Mouse (Mus musculus): ENCODE measurements around the gene Atp2c2. TPM values are rescaled to one million over a fixed set of nuclear protein-coding genes. Genes with fewer than 3 reads are reported as not detected.

Atp2c2 gene
- polyA plus RNA-seq, 1 experiment = 0.02 TPM

- TF ChIP-seq MAX (IDR thresholded peaks at IDR 0.05) (no peak), MYOG (IDR thresholded peaks at IDR 0.05; ENCODE audit: control insufficient read depth, extremely low read depth, insufficient read length) (no peak), CTCF (IDR thresholded peaks at IDR 0.05; ENCODE audit: control insufficient read depth, insufficient read depth, insufficient read length) (no peak), MYOD1 (IDR thresholded peaks at IDR 0.05; ENCODE audit: control insufficient read depth, insufficient read length, low read depth) (peak; percentile 2), CEBPB (IDR thresholded peaks at IDR 0.05; ENCODE audit: low read depth) (peak; percentile 99), USF1 (IDR thresholded peaks at IDR 0.05; ENCODE audit: low read depth) (no peak)
- Histone ChIP-seq H3K79me2 (ENCODE audit: control insufficient read depth, insufficient read depth) (no peaks in the 10 kb centered on the region), H3K79me3 (ENCODE audit: low read depth) (no peaks in the 10 kb centered on the region), H3K36me3 (ENCODE audit: control insufficient read depth, insufficient read depth) (no peaks in the 10 kb centered on the region), H3ac (ENCODE audit: control insufficient read depth, insufficient read length, low read depth) (peak overlapping the region; percentile 60), H3K27me3 (ENCODE audit: control insufficient read depth, insufficient read depth, insufficient read length) (no peaks in the 10 kb centered on the region), H3K4me3 (ENCODE audit: insufficient read depth, poor library complexity, severe bottlenecking) (no peak overlapping the region)
Measured at GRCm38 (mm10) chr8:119715221-119715620, 15.4 kb downstream of the Atp2c2 start.

GRCm38 (mm10) chr8:119716730-119717299 is 17.0 kb downstream of the Atp2c2 start:
- Histone ChIP-seq H3K79me3 (ENCODE audit: low read depth) (no peaks in the 10 kb centered on the region), H3K4me3 (ENCODE audit: insufficient read depth, poor library complexity, severe bottlenecking) (no peak overlapping the region), H3ac (ENCODE audit: control insufficient read depth, insufficient read length, low read depth) (no peak overlapping the region), H3K79me2 (ENCODE audit: control insufficient read depth, insufficient read depth) (no peaks in the 10 kb centered on the region), H3K36me3 (ENCODE audit: control insufficient read depth, insufficient read depth) (no peaks in the 10 kb centered on the region), H3K27me3 (ENCODE audit: control insufficient read depth, insufficient read depth, insufficient read length) (no peaks in the 10 kb centered on the region)
- TF ChIP-seq MYOD1 (IDR thresholded peaks at IDR 0.05; ENCODE audit: control insufficient read depth, insufficient read length, low read depth) (no peak), CEBPB (IDR thresholded peaks at IDR 0.05; ENCODE audit: low read depth) (no peak), CTCF (IDR thresholded peaks at IDR 0.05; ENCODE audit: control insufficient read depth, insufficient read depth, insufficient read length) (no peak), MYOG (IDR thresholded peaks at IDR 0.05; ENCODE audit: control insufficient read depth, extremely low read depth, insufficient read length) (no peak), MAX (IDR thresholded peaks at IDR 0.05) (no peak), FOSL1 (IDR thresholded peaks at IDR 0.05; ENCODE audit: insufficient read depth, low read length, poor library complexity, severe bottlenecking) (no peak), USF1 (IDR thresholded peaks at IDR 0.05; ENCODE audit: low read depth) (no peak)

GRCm38 (mm10) chr8:119717765-119718164 is 18.0 kb downstream of the Atp2c2 start:
- Histone ChIP-seq H3K79me3 (ENCODE audit: low read depth) (no peaks in the 10 kb centered on the region), H3K36me3 (ENCODE audit: control insufficient read depth, insufficient read depth) (no peaks in the 10 kb centered on the region), H3K4me3 (ENCODE audit: insufficient read depth, poor library complexity, severe bottlenecking) (no peak overlapping the region), H3K27me3 (ENCODE audit: control insufficient read depth, insufficient read depth, insufficient read length) (no peaks in the 10 kb centered on the region), H3ac (ENCODE audit: control insufficient read depth, insufficient read length, low read depth) (no peak overlapping the region), H3K79me2 (ENCODE audit: control insufficient read depth, insufficient read depth) (no peaks in the 10 kb centered on the region)
- no peak for TF ChIP-seq FOSL1 (IDR thresholded peaks at IDR 0.05; ENCODE audit: insufficient read depth, low read length, poor library complexity, severe bottlenecking)
- TF ChIP-seq MYOD1 (IDR thresholded peaks at IDR 0.05; ENCODE audit: control insufficient read depth, insufficient read length, low read depth) = no peak
- no peak for TF ChIP-seq MAX (IDR thresholded peaks at IDR 0.05)
- no peak for TF ChIP-seq USF1 (IDR thresholded peaks at IDR 0.05; ENCODE audit: low read depth)
- no peak for TF ChIP-seq CTCF (IDR thresholded peaks at IDR 0.05; ENCODE audit: control insufficient read depth, insufficient read depth, insufficient read length)
- no peak for TF ChIP-seq CEBPB (IDR thresholded peaks at IDR 0.05; ENCODE audit: low read depth)
- no peak for TF ChIP-seq MYOG (IDR thresholded peaks at IDR 0.05; ENCODE audit: control insufficient read depth, extremely low read depth, insufficient read length)

- Histone ChIP-seq H3K36me3 (ENCODE audit: control insufficient read depth, insufficient read depth) (no peaks in the 10 kb centered on the region), H3K27me3 (ENCODE audit: control insufficient read depth, insufficient read depth, insufficient read length) (no peaks in the 10 kb centered on the region), H3K4me3 (ENCODE audit: insufficient read depth, poor library complexity, severe bottlenecking) (no peak overlapping the region), H3K79me2 (ENCODE audit: control insufficient read depth, insufficient read depth) (no peaks in the 10 kb centered on the region), H3K79me3 (ENCODE audit: low read depth) (no peaks in the 10 kb centered on the region), H3ac (ENCODE audit: control insufficient read depth, insufficient read length, low read depth) (no peak overlapping the region)
- TF ChIP-seq USF1 (IDR thresholded peaks at IDR 0.05; ENCODE audit: low read depth) (no peak), MYOG (IDR thresholded peaks at IDR 0.05; ENCODE audit: control insufficient read depth, extremely low read depth, insufficient read length) (no peak), MAX (IDR thresholded peaks at IDR 0.05) (no peak), CTCF (IDR thresholded peaks at IDR 0.05; ENCODE audit: control insufficient read depth, insufficient read depth, insufficient read length) (no peak), FOSL1 (IDR thresholded peaks at IDR 0.05; ENCODE audit: insufficient read depth, low read length, poor library complexity, severe bottlenecking) (no peak), CEBPB (IDR thresholded peaks at IDR 0.05; ENCODE audit: low read depth) (no peak), MYOD1 (IDR thresholded peaks at IDR 0.05; ENCODE audit: control insufficient read depth, insufficient read length, low read depth) (no peak)
Measured at GRCm38 (mm10) chr8:119719011-119719501, 19.2 kb downstream of the Atp2c2 start.

GRCm38 (mm10) chr8:119722348-119722747 is 22.5 kb downstream of the Atp2c2 start:
- no peaks in the 10 kb centered on the region for H3K79me2 ChIP-seq (ENCODE audit: control insufficient read depth, insufficient read depth)
- H3ac ChIP-seq (ENCODE audit: control insufficient read depth, insufficient read length, low read depth) = no peak overlapping the region
- TF ChIP-seq CEBPB (IDR thresholded peaks at IDR 0.05; ENCODE audit: low read depth) (no peak), MAX (IDR thresholded peaks at IDR 0.05) (no peak), MYOD1 (IDR thresholded peaks at IDR 0.05; ENCODE audit: control insufficient read depth, insufficient read length, low read depth) (no peak), FOSL1 (IDR thresholded peaks at IDR 0.05; ENCODE audit: insufficient read depth, low read length, poor library complexity, severe bottlenecking) (no peak), CTCF (IDR thresholded peaks at IDR 0.05; ENCODE audit: control insufficient read depth, insufficient read depth, insufficient read length) (no peak), USF1 (IDR thresholded peaks at IDR 0.05; ENCODE audit: low read depth) (no peak), MYOG (IDR thresholded peaks at IDR 0.05; ENCODE audit: control insufficient read depth, extremely low read depth, insufficient read length) (no peak)
- no peak overlapping the region for H3K4me3 ChIP-seq (ENCODE audit: insufficient read depth, poor library complexity, severe bottlenecking)
- H3K36me3 ChIP-seq (ENCODE audit: control insufficient read depth, insufficient read depth) = no peaks in the 10 kb centered on the region
- no peaks in the 10 kb centered on the region for H3K79me3 ChIP-seq (ENCODE audit: low read depth)
- H3K27me3 ChIP-seq (ENCODE audit: control insufficient read depth, insufficient read depth, insufficient read length) = no peaks in the 10 kb centered on the region

Data from C2C12 (cell line).